Mouse (Mus musculus): ENCODE measurements around the gene Efna5.

DNA sequence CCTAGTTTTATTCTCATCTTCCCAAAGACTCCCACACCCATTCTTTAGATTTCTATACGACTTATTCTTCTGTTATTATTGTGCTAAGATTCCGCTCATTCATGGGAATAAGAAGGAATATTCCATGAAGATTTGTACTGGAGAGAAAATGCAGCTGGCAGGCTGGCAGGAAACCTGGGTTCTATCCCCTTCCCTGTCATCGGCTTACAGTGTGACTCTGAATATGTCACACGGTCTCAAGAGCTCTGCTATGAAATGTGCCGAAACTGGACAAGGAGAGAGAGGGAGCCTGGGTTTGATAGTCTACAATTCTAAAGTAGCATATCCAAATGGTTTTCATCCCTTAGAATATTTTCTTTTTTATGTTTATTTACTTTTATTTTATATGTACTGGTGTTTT lies 198.0 kb downstream of the Efna5 start:
- no peak for TF ChIP-seq CTCF (IDR thresholded peaks at IDR 0.05; ENCODE audit: borderline replicate concordance, insufficient read depth, low read length)
- TF ChIP-seq POLR2A (IDR thresholded peaks at IDR 0.05; ENCODE audit: low read depth, low read length): no peak
